Mouse (Mus musculus): ENCODE data around the gene Ptpdc1. TPM values are rescaled to one million over a fixed set of nuclear protein-coding genes. Genes with fewer than 3 reads are reported as not detected.
A peak's percentile ranks its signal among the peaks of the same experiment; 100 is the strongest.

Ptpdc1 gene
- polyA plus RNA-seq, 1 experiment from 2014 or later, result 3.1 TPM

DNA sequence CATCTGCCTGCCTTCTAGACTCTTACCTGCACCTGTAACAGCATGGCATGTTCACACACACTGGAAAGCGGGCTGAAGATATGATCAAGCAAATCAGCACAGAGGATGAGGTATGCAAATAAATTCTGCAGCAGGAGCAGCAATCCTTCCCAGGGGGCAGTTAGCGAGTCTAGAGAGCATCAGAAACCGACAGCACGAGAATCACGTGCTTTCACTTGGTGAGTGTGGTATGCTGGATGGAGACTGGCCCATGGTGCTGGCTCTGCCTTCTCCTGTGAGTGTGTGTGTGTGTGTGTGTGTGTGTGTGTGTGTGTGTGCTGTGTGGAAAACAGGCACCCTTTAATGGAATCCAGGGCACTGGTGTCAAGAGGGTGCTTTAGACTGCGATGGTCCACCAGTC lies 48.5 kb downstream of the Ptpdc1 start:
- no peak for TF ChIP-seq EP300 (optimal IDR thresholded peaks at IDR 0.05)
- no peak for TF ChIP-seq CTCF (IDR thresholded peaks at IDR 0.05; ENCODE audit: low read depth)
- H3K4me2 ChIP-seq (replicated peaks; ENCODE audit: low read depth), result no peak overlapping the region
- no peak overlapping the region for H3K9ac ChIP-seq (ENCODE audit: low read length)
- H3K36me3 ChIP-seq (ENCODE audit: control insufficient read depth, insufficient read depth, low read length), result no peaks in the 10 kb centered on the region
- H3K27me3 ChIP-seq (ENCODE audit: control insufficient read depth, insufficient read depth, low read length), result no peaks in the 10 kb centered on the region
- H3K9me3 ChIP-seq (ENCODE audit: control insufficient read depth, low read length), result no peaks in the 10 kb centered on the region
- no peak overlapping the region for H3K4me3 ChIP-seq (ENCODE audit: low read depth, low read length)
- H3K4me1 ChIP-seq (replicated peaks; ENCODE audit: control insufficient read depth, insufficient read depth), result no peaks in the 10 kb centered on the region; the same call in 1 of the 2 replicates
- no peak overlapping the region for H3K27ac ChIP-seq (replicated peaks)
- WGBS, result 84% methylated on average over 6 of the region's 6 CpGs
- DNase-seq (ENCODE audit: low spot score) (no peak), ATAC-seq (ENCODE audit: low FRiP score, low TSS enrichment) (no peak)

DNA sequence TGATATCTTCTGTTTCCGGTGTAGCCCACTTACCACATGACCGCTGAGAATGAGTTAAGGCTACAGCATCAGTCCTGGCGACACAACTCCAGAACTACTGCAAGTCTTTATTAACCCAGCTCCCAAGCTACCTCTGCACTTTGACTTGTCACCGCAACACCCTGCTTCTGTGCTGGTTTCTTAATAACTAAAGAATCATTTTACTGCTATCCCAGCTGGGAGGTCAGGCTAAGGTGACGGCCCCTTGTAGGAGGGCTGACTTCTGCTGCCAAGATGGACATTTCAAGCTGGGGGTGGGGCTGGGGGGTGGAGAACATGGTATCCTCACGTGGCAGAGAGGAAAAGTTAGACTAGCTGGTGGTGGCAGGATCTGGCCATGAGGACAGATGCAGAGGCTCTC lies 50.7 kb downstream of the Ptpdc1 start:
- Histone ChIP-seq H3K9ac (ENCODE audit: low read length) (no peak overlapping the region), H3K27me3 (ENCODE audit: control insufficient read depth, insufficient read depth, low read length) (no peaks in the 10 kb centered on the region), H3K4me2 (replicated peaks; ENCODE audit: low read depth) (no peak overlapping the region), H3K4me1 (replicated peaks; ENCODE audit: control insufficient read depth, insufficient read depth) (no peaks in the 10 kb centered on the region; the same call in 1 of the 2 replicates), H3K36me3 (ENCODE audit: control insufficient read depth, insufficient read depth, low read length) (no peaks in the 10 kb centered on the region), H3K9me3 (ENCODE audit: control insufficient read depth, low read length) (no peaks in the 10 kb centered on the region), H3K27ac (replicated peaks) (0 out of 2 replicates have a peak overlapping the region, but pooled peaks have one; percentile 13), H3K4me3 (ENCODE audit: low read depth, low read length) (no peak overlapping the region)
- ATAC-seq (ENCODE audit: low FRiP score, low TSS enrichment), result no peak
- TF ChIP-seq CTCF (IDR thresholded peaks at IDR 0.05; ENCODE audit: low read depth) (no peak), EP300 (optimal IDR thresholded peaks at IDR 0.05) (no peak)
- WGBS, result 58% methylated on average over 6 of the region's 6 CpGs
- DNase-seq (ENCODE audit: low spot score), result no peak

DNA sequence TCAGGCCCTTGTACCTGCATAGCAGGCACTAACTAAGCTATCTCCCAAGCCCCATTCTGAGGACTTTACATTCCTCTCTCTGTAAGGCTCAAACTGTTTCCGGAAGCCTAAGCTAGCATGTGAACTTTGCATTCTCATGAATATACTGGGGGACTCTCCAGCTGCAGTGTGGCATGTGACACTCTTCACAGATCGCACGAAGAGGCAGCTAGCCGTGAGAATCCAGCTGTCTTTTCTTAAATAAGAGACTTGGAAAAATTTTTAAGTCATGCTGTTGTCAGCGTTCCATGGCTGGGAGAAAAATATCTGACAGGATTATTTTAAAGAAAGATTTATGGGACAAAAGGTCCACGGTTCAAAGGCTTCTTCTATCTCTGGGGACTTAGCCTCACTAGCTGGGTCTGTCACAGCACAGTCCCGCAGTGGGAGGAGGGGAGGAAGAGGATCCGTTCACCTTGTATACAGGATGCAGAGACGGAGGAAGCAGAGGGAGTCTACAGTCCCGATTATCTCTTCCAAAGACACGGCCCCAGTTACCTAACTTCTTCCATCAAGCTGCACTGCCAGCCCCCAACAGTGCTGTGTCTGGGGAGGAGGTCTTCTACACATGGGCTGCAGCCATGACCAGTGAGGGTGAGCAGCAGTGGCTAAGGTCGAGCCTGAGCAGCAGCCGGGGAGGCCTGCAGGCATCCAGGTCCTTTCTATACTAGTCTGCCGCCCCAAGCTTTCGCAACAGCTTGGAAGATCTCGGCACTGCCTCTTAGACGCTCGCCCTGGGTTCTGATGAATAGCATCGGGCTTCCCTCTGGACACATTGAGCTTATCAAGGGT lies 51.7 kb downstream of the Ptpdc1 start:
- peak; percentile 37; the same call in 1 of the 2 replicates for ATAC-seq (ENCODE audit: low FRiP score, low TSS enrichment)
- Histone ChIP-seq H3K27me3 (ENCODE audit: control insufficient read depth, insufficient read depth, low read length) (no peaks in the 10 kb centered on the region), H3K4me2 (replicated peaks; ENCODE audit: low read depth) (peak overlapping the region; percentile 29), H3K9ac (ENCODE audit: low read length) (no peak overlapping the region; the same call in 1 of the 2 replicates), H3K9me3 (ENCODE audit: control insufficient read depth, low read length) (no peaks in the 10 kb centered on the region), H3K36me3 (ENCODE audit: control insufficient read depth, insufficient read depth, low read length) (no peaks in the 10 kb centered on the region), H3K27ac (replicated peaks) (peak overlapping the region; percentile 59), H3K4me1 (replicated peaks; ENCODE audit: control insufficient read depth, insufficient read depth) (no peaks in the 10 kb centered on the region; the same call in 1 of the 2 replicates), H3K4me3 (ENCODE audit: low read depth, low read length) (no peak overlapping the region)
- DNase-seq (ENCODE audit: low spot score), result no peak
- WGBS, result 33% methylated on average over 19 of the region's 19 CpGs
- TF ChIP-seq CTCF (IDR thresholded peaks at IDR 0.05; ENCODE audit: low read depth), result no peak
- no peak for TF ChIP-seq EP300 (optimal IDR thresholded peaks at IDR 0.05)

DNA sequence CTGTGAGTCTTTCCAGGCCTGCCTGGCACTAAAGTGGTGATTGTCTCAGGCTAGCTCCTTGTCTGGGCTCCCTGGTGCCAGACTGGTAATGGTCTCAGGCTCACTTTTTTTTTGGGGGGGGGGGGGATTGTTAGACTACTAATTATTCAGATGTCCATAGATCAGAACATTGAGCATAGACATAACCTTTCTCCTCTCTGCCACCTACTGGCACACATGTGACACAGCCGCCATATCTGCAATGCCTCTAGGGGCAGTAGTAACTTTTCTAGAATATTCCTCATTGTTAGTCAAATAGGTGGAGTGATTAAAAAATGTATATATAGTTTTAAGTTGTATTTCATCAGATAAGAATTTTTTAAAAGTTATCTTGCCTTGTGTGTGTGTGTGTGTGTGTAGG lies 53.3 kb downstream of the Ptpdc1 start:
- H3K27me3 ChIP-seq (ENCODE audit: control insufficient read depth, insufficient read depth, low read length), result no peaks in the 10 kb centered on the region
- peak; percentile 67 for DNase-seq (ENCODE audit: low spot score)
- H3K4me1 ChIP-seq (replicated peaks; ENCODE audit: control insufficient read depth, insufficient read depth), result no peaks in the 10 kb centered on the region; the same call in 1 of the 2 replicates
- H3K4me2 ChIP-seq (replicated peaks; ENCODE audit: low read depth), result no peak overlapping the region
- H3K27ac ChIP-seq (replicated peaks), result no peak overlapping the region
- no peak overlapping the region for H3K4me3 ChIP-seq (ENCODE audit: low read depth, low read length)
- ATAC-seq (ENCODE audit: low FRiP score, low TSS enrichment), result no peak
- peak; percentile 97 for TF ChIP-seq CTCF (IDR thresholded peaks at IDR 0.05; ENCODE audit: low read depth)
- no peak for TF ChIP-seq EP300 (optimal IDR thresholded peaks at IDR 0.05)
- 67% methylated on average over 1 of the region's 1 CpGs for WGBS
- H3K9me3 ChIP-seq (ENCODE audit: control insufficient read depth, low read length), result no peaks in the 10 kb centered on the region
- no peaks in the 10 kb centered on the region for H3K36me3 ChIP-seq (ENCODE audit: control insufficient read depth, insufficient read depth, low read length)
- no peak overlapping the region for H3K9ac ChIP-seq (ENCODE audit: low read length)

DNA sequence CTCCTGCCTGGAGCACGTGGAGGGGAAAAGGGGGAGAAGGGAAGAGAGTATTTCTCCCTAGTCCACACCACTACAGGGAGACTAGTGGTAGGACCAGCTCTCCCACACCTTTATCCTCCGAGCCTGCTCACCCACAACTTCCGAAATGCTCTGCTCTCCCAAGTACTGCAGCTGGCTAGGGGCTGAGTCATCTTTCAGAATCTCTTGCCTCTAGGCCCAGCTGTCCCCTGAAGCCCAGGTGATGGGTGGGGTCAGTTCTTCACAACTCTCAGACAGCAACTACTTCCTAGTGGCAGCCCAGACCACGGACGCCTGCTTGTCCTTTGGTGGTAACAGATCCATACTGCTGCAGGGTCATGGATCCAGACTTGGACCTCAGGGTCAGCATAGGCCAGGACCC lies 54.2 kb downstream of the Ptpdc1 start:
- Histone ChIP-seq H3K27ac (replicated peaks) (no peak overlapping the region), H3K9me3 (ENCODE audit: control insufficient read depth, low read length) (no peaks in the 10 kb centered on the region), H3K4me1 (replicated peaks; ENCODE audit: control insufficient read depth, insufficient read depth) (no peaks in the 10 kb centered on the region; the same call in 1 of the 2 replicates), H3K9ac (ENCODE audit: low read length) (no peak overlapping the region), H3K36me3 (ENCODE audit: control insufficient read depth, insufficient read depth, low read length) (no peaks in the 10 kb centered on the region), H3K4me2 (replicated peaks; ENCODE audit: low read depth) (no peak overlapping the region), H3K27me3 (ENCODE audit: control insufficient read depth, insufficient read depth, low read length) (no peaks in the 10 kb centered on the region), H3K4me3 (ENCODE audit: low read depth, low read length) (no peak overlapping the region)
- DNase-seq (ENCODE audit: low spot score) (no peak), ATAC-seq (ENCODE audit: low FRiP score, low TSS enrichment) (peak; percentile 51)
- WGBS, result 55% methylated on average over 5 of the region's 5 CpGs
- TF ChIP-seq EP300 (optimal IDR thresholded peaks at IDR 0.05), result no peak

DNA sequence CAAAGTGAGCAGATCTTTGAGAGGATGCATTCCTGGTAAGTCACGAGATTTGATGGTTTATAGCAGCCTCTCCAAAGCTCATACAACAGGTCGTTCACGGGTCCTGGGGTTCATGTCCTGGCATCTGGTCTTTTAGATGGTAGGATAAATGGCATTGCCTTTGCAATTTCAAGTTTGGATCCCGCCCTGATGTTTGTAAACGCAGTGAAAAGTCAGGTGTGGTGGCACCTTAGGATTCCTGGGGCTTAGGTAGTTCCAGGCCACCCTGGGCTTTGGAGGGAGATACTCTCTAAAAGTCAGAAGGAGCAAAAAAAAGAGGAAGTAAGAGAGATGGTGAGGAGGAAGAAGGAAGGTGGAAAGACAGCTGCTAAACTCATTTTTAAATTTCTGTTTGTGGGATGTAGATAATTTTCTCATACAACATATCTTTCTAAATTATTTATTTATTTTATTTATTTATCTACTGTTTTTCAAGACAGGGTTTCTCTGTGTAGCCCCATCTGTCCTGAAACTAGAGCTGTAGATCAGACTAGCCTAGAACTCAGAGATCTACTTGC lies 55.8 kb downstream of the Ptpdc1 start:
- Histone ChIP-seq H3K4me2 (replicated peaks; ENCODE audit: low read depth) (no peak overlapping the region), H3K36me3 (ENCODE audit: control insufficient read depth, insufficient read depth, low read length) (no peaks in the 10 kb centered on the region), H3K9ac (ENCODE audit: low read length) (no peak overlapping the region), H3K4me1 (replicated peaks; ENCODE audit: control insufficient read depth, insufficient read depth) (no peaks in the 10 kb centered on the region; the same call in none of the 2 replicates), H3K4me3 (ENCODE audit: low read depth, low read length) (no peak overlapping the region), H3K9me3 (ENCODE audit: control insufficient read depth, low read length) (no peaks in the 10 kb centered on the region), H3K27me3 (ENCODE audit: control insufficient read depth, insufficient read depth, low read length) (no peaks in the 10 kb centered on the region), H3K27ac (replicated peaks) (no peak overlapping the region)
- DNase-seq (ENCODE audit: low spot score) (no peak), ATAC-seq (ENCODE audit: low FRiP score, low TSS enrichment) (no peak)
- WGBS, result 72% methylated on average over 5 of the region's 5 CpGs
- TF ChIP-seq EP300 (optimal IDR thresholded peaks at IDR 0.05), result no peak
- no peak for TF ChIP-seq CTCF (IDR thresholded peaks at IDR 0.05; ENCODE audit: low read depth)
